Mouse (Mus musculus): ENCODE data around the gene Cep112.

Cep112 gene

GRCm38 (mm10) chr11:108593959-108594579, 169.1 kb downstream of the Cep112 start:
- DNase-seq (ENCODE audit: low read depth, low spot score): no peak

- no peak for DNase-seq (ENCODE audit: low read depth, low spot score)
These were observed 180.3 kb downstream of the Cep112 start for GRCm38 (mm10) chr11:108605301-108605700.

GRCm38 (mm10) chr11:108606036-108606435, 181.0 kb downstream of the Cep112 start:
- DNase-seq (ENCODE audit: low read depth, low spot score): no peak

GRCm38 (mm10) chr11:108606836-108607235, 181.8 kb downstream of the Cep112 start:
- DNase-seq (ENCODE audit: low read depth, low spot score): no peak

- peak; percentile 45 for DNase-seq (ENCODE audit: low read depth, low spot score)
These were observed 195.8 kb downstream of the Cep112 start for GRCm38 (mm10) chr11:108620628-108621433.

GRCm38 (mm10) chr11:108621434-108621901, 196.5 kb downstream of the Cep112 start:
- DNase-seq (ENCODE audit: low read depth, low spot score): peak; percentile 49

- DNase-seq (ENCODE audit: low read depth, low spot score): no peak
These were observed 200.7 kb downstream of the Cep112 start for GRCm38 (mm10) chr11:108625546-108626232.

- no peak for DNase-seq (ENCODE audit: low read depth, low spot score)
These were observed 212.8 kb downstream of the Cep112 start for GRCm38 (mm10) chr11:108637780-108638179.

- DNase-seq (ENCODE audit: low read depth, low spot score): no peak
These were observed 230.6 kb downstream of the Cep112 start for GRCm38 (mm10) chr11:108655574-108655973.

GRCm38 (mm10) chr11:108682014-108682413, 257.0 kb downstream of the Cep112 start:
- DNase-seq (ENCODE audit: low read depth, low spot score): no peak

- DNase-seq (ENCODE audit: low read depth, low spot score): no peak
These were observed 271.6 kb downstream of the Cep112 start for GRCm38 (mm10) chr11:108696563-108696962.

GRCm38 (mm10) chr11:108752301-108752700, 327.3 kb downstream of the Cep112 start:
- DNase-seq (ENCODE audit: low read depth, low spot score): no peak

GRCm38 (mm10) chr11:108752765-108753164, 327.8 kb downstream of the Cep112 start:
- DNase-seq (ENCODE audit: low read depth, low spot score): no peak

- DNase-seq (ENCODE audit: low read depth, low spot score): no peak
These were observed 328.6 kb downstream of the Cep112 start for GRCm38 (mm10) chr11:108753361-108754240.

- DNase-seq (ENCODE audit: low read depth, low spot score): no peak
These were observed 332.2 kb downstream of the Cep112 start for GRCm38 (mm10) chr11:108757211-108757610.

- DNase-seq (ENCODE audit: low read depth, low spot score): peak; percentile 23
These were observed 332.8 kb downstream of the Cep112 start for GRCm38 (mm10) chr11:108757626-108758430.

GRCm38 (mm10) chr11:108770064-108770463, 345.1 kb downstream of the Cep112 start:
- no peak for DNase-seq (ENCODE audit: low read depth, low spot score)

- no peak for DNase-seq (ENCODE audit: low read depth, low spot score)
These were observed 349.2 kb downstream of the Cep112 start for GRCm38 (mm10) chr11:108774019-108774670.

GRCm38 (mm10) chr11:108777158-108777557, 352.2 kb downstream of the Cep112 start:
- no peak for DNase-seq (ENCODE audit: low read depth, low spot score)
